Mouse (Mus musculus) lung, embryonic 15.5 days (tissue): Measurements from ENCODE around the gene Gstp3. TPM values are rescaled to one million over a fixed set of nuclear protein-coding genes. Genes with fewer than 3 reads are reported as not detected.
"Not testable (repeated sequence)": the region's sequence is repeated elsewhere in the genome, so short reads cannot be mapped to it uniquely, and the experiment has no call there.

Source experiments
- ATAC-seq: fragments of 200-750 bp; cut with Nextera tagmentation; 2 replicates; pipeline ENCODE4 v1.8.0; 2017; ENCODE audit warnings: moderate number of reproducible peaks, borderline replicate concordance; ENCODE audit not compliant: low FRiP score, low TSS enrichment; ENCODE audit errors: extremely low read depth
- H3K27ac ChIP-seq: fragments of 300-500 bp; sonication (generic); 2 replicates; pipeline ENCODE4 v1.5.1; 2015; ENCODE audit warnings: moderate library complexity, mild to moderate bottlenecking, inconsistent platforms
- H3K27me3 ChIP-seq: fragments of 300-500 bp; sonication (generic); 2 replicates; pipeline ENCODE4 v1.6.1; 2015; ENCODE audit warnings: inconsistent platforms
- H3K36me3 ChIP-seq: fragments of 300-500 bp; sonication (generic); 2 replicates; pipeline ENCODE4 v1.6.1; 2015; ENCODE audit warnings: inconsistent platforms
- H3K4me1 ChIP-seq: fragments of 300-500 bp; sonication (generic); 2 replicates; pipeline ENCODE4 v1.6.1; 2015; ENCODE audit warnings: inconsistent platforms
- H3K4me2 ChIP-seq: fragments of 300-500 bp; sonication (generic); 2 replicates; pipeline ENCODE4 v1.6.1; 2015; ENCODE audit warnings: inconsistent platforms, mild to moderate bottlenecking, moderate library complexity
- H3K4me3 ChIP-seq: fragments of 300-500 bp; sonication (generic); 2 replicates; pipeline ENCODE4 v1.5.1; 2015; ENCODE audit warnings: mild to moderate bottlenecking, inconsistent platforms
- H3K9ac ChIP-seq: fragments of 300-500 bp; sonication (generic); 2 replicates; pipeline ENCODE4 v1.6.1; 2015; ENCODE audit warnings: inconsistent platforms
- H3K9me3 ChIP-seq: fragments of 300-500 bp; sonication (generic); 2 replicates; pipeline ENCODE4 v1.6.1; 2016; ENCODE audit warnings: inconsistent platforms
- WGBS: fragments of 180-500 bp; shearing (Covaris S2); methylation state at CpG from one replicate; pipeline ENCODE4 v1.1.7; 2015; 5-methylcytosine and 5-hydroxymethylcytosine counted together
- polyA plus RNA-seq: library from polyadenylated mRNA; unstranded; fragments of >200 nt; fragmentation: Nextera tagmentation; extraction: Ambion mirVana; gene quantifications from 2 replicates; pipeline ENCODE4 v1.2.1, GENCODE M21; 2015

The Gstp3 gene
- polyA plus RNA-seq, 1 experiment from 2014 or later: 0.22 TPM

DNA sequence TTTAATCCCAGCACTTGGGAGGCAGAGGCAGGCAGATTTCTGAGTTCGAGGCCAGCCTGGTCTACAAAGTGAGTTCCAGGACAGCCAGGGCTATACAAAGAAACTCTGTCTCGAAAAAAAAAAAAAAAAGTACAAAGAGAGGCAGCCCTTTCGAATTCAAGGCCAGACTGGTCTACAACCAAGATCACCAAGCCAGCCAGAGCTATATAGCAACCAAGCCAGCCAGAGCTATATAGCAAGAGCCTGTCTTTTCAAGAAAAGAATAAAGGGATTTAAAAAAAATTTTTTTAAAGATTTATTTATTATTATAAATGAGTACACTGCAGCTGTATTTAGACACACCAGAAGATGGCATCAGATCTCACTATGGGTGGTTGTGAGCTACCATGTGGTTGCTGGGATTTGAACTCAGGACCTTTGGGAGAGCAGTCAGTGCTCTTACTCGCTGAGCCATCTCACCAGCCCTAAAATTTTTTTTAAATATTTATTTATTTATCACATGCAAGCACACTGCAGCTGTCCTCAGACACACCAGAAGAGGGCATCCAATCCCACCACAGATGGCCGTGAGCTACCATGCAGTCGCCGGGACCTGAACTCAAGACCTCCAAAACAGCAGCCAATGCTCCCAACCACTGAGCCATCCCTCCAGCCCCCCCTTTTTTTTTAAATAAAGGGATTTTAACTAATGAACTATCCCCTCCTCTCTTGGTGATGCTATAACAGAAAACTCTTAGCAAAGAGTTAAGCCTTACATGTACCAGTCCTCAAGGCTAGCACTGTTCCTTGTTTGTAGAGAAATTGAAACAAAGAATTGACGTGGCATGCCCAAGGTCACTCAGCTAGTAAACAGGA lies 902 bp upstream of the Gstp3 start:
- not testable (repeated sequence) for H3K27me3 ChIP-seq, H3K36me3 ChIP-seq, H3K4me2 ChIP-seq, H3K4me1 ChIP-seq, H3K9me3 ChIP-seq, ATAC-seq, H3K9ac ChIP-seq, H3K27ac ChIP-seq, H3K4me3 ChIP-seq
- WGBS: 82% methylated on average over 8 of the region's 8 CpGs

DNA sequence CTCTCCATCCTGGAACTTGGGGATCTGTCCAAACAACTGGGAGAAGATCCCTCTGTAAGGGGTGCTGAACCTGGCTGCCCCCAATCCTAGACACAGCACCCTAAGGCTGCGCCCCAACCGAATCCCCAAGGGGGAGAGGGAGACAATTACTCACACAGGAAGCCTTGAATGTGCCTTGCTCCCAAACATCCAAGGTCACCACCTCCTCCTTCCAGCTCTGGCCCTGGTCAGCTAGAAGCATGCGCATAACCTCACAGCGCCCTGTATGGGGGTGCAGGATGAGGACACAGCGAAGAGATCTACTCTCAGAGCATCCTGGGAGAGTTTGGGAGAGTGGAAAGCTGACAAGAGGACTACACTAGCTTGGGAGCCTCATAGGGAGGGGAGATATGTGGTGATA lies 788 bp downstream of the Gstp3 start:
- Histone ChIP-seq H3K27me3 (peaks cover 4% of the 10 kb centered on the region; the same call in 1 of the 2 replicates), H3K4me1 (no peaks in the 10 kb centered on the region), H3K4me3 (no peak overlapping the region), H3K9ac (no peak overlapping the region), H3K27ac (no peak overlapping the region), H3K36me3 (no peaks in the 10 kb centered on the region), H3K4me2 (no peak overlapping the region), H3K9me3 (no peaks in the 10 kb centered on the region)
- 85% methylated on average over 5 of the region's 5 CpGs for WGBS
- ATAC-seq: no peak

DNA sequence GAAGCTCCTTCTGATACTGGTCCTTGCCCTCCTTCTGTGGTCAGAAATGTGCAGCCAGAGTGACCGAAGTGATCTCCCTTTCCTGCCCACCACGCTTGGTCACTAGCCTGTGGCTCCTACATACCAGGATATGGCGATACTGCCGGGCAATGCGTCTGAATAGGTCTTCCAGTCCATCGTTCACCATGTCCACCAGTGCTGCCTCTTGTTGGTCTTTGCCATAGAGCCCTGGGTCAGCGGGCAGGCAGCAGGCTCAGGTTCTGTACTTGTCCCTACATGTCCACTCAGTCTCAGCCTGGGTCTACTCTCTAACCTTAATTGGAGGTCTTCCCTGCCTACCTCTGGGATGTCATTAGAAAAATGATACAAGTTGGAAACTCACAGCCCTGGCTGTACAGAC lies 1.4 kb downstream of the Gstp3 start:
- H3K9ac ChIP-seq: no peak overlapping the region
- H3K9me3 ChIP-seq: no peaks in the 10 kb centered on the region
- no peaks in the 10 kb centered on the region for H3K36me3 ChIP-seq
- H3K4me2 ChIP-seq: no peak overlapping the region
- no peaks in the 10 kb centered on the region for H3K4me1 ChIP-seq
- H3K4me3 ChIP-seq: no peak overlapping the region
- no peak for ATAC-seq
- H3K27me3 ChIP-seq: peaks cover 4% of the 10 kb centered on the region; the same call in 1 of the 2 replicates
- H3K27ac ChIP-seq: no peak overlapping the region
- WGBS: 93% methylated on average over 7 of the region's 7 CpGs

DNA sequence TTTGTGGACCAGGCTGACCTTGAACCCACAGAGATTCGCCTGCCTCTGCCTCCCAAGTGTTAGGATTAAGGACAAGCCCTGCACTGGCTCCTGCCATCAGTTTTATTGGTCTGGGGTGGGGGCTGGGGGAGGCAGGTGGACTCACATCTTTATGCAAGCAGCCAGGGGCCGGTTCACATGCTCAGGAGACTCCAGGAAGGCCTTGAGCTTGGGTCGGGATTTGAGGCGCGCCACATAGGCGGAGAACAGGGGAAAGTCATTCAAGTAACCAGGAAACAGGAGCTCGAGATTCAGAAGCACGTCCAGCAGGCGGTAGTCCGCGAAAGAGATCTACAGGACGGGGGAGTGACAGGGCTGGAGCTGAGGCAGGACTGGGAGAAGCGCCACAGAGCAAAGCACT lies 2.0 kb downstream of the Gstp3 start:
- Histone ChIP-seq H3K9ac (no peak overlapping the region), H3K4me1 (no peaks in the 10 kb centered on the region), H3K4me3 (no peak overlapping the region), H3K36me3 (no peaks in the 10 kb centered on the region), H3K27me3 (peaks cover 4% of the 10 kb centered on the region; the same call in 1 of the 2 replicates), H3K27ac (no peak overlapping the region), H3K4me2 (no peak overlapping the region), H3K9me3 (no peaks in the 10 kb centered on the region)
- ATAC-seq: no peak
- 80% methylated on average over 13 of the region's 13 CpGs for WGBS

DNA sequence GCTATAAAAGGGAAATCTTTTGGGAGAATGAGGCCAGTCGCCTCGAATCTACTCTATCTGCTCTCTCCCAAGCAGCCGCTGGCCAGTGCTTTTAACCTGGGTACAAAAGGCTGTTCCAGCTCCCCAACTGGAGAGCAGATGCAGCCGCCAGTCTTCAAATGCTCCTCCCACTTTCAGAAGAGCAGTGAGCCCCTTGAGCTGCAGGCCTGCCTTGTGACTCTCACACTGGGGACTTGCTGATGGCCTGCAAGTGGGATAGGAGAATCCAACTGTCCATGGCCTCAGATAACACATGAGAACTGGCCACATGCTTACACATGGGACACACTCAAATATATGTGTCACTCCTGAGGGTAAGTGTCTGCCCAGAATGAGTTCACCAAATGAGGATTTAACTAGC lies 2.6 kb downstream of the Gstp3 start:
- Histone ChIP-seq H3K4me2 (no peak overlapping the region), H3K36me3 (no peaks in the 10 kb centered on the region), H3K4me1 (no peaks in the 10 kb centered on the region), H3K27me3 (peaks cover 4% of the 10 kb centered on the region; the same call in 1 of the 2 replicates), H3K9ac (no peak overlapping the region), H3K9me3 (no peaks in the 10 kb centered on the region), H3K27ac (no peak overlapping the region), H3K4me3 (no peak overlapping the region)
- WGBS: 44% methylated on average over 4 of the region's 4 CpGs
- no peak for ATAC-seq

DNA sequence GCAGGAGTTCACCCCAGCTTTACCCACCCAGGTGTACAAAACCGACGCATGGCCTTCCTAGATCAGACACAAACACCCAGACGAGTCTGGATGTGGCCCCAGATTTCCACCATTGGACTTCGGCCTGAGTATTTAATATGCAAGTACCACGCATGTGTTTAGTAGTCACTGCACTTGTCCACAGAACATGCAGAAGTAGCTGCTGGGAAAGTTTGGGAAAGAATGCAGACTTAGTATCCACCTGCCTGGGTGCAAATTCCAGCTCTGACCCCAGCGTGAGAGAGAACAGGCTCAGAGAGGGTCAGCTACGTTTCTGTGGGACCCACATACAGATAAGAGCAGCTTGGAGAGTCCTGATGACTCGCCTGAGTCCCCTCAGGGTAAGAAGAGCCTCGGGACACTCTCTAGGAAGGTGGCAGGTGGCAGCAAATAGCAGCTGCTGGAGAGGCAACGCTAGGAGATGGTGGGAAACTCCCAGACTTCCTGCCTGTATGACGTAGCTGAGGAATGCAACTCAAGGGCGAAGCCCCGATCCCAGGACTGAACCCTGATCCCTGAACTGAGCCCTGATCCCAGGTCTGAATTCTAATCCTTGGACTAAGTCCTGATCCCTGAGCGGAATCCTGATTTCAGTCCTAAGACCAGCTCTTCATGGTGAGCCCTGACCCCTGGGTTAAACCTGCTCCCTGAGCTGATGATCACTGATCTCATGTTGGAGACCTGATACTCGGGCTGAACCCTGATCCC lies 3.2 kb downstream of the Gstp3 start:
- H3K27ac ChIP-seq: no peak overlapping the region
- no peaks in the 10 kb centered on the region for H3K4me1 ChIP-seq
- ATAC-seq: no peak
- H3K36me3 ChIP-seq: no peaks in the 10 kb centered on the region
- H3K9me3 ChIP-seq: no peaks in the 10 kb centered on the region
- 42% methylated on average over 15 of the region's 15 CpGs for WGBS
- H3K4me3 ChIP-seq: no peak overlapping the region
- H3K9ac ChIP-seq: no peak overlapping the region
- H3K27me3 ChIP-seq: peaks cover 4% of the 10 kb centered on the region; the same call in 1 of the 2 replicates
- H3K4me2 ChIP-seq: no peak overlapping the region

DNA sequence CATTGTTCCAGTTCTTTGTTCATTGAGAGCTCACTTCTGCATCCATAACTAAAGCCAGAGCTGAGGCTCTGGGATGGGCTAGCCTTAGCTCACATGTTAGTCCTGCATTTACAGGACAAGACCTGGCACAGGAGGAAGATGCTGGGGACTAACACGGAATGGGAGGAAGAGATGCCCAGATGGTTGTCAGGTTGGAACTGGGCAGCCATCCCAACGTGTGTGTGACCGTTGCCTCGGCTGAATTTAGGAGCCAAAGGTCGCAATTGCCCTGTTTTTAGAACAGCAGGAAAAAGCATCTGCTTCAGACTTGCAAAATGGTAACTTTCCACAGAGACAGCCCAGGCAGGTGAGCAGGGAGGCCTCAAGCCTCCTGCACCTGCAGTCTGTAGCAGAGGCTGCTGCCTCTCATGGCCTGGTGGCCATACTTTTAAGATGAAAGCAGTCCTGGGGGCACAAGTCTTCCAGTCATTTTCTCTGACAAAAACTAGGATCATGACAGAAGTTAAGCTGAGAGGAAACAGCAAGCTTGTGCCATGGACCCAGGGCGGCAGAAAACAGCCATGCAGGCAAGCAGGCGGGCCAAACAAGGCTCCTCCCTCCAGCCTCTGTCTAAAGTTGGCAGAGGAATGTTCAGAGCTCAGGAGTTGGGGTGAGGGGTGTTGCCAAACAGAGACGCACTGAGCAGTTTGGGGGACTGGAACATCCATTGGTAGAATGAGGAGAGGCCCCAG lies 4.0 kb downstream of the Gstp3 start:
- WGBS: 61% methylated on average over 8 of the region's 8 CpGs
- H3K4me2 ChIP-seq: no peak overlapping the region
- H3K36me3 ChIP-seq: no peaks in the 10 kb centered on the region
- peaks cover 4% of the 10 kb centered on the region; the same call in 1 of the 2 replicates for H3K27me3 ChIP-seq
- H3K9me3 ChIP-seq: no peaks in the 10 kb centered on the region
- ATAC-seq: no peak
- H3K9ac ChIP-seq: no peak overlapping the region
- no peak overlapping the region for H3K27ac ChIP-seq
- H3K4me1 ChIP-seq: no peaks in the 10 kb centered on the region
- H3K4me3 ChIP-seq: no peak overlapping the region

DNA sequence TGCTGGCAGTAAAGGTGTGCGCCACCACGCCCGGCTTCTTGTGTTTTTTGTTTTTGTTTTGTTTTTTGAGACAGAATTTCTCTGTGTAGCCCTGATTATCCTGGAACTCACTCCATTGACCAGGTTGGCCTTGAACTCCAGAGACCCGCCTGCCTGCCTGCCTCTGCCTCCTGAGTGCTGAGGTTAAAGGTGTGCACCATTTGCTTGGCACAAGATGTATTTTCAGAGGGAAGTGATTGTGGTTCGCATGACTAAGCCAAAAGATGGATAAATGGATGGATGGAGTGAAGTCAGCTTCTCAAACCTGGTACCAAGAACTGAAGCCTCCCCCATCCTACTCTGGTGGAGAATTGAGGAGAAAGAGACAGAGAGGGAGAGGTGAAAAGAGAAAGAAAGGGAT lies 4.8 kb downstream of the Gstp3 start:
- no peak overlapping the region for H3K4me3 ChIP-seq
- 88% methylated on average over 5 of the region's 5 CpGs for WGBS
- H3K4me1 ChIP-seq: no peaks in the 10 kb centered on the region
- H3K36me3 ChIP-seq: no peaks in the 10 kb centered on the region
- no peak overlapping the region for H3K4me2 ChIP-seq
- H3K27me3 ChIP-seq: peaks cover 4% of the 10 kb centered on the region; the same call in 1 of the 2 replicates
- H3K9ac ChIP-seq: no peak overlapping the region
- no peak overlapping the region for H3K27ac ChIP-seq
- H3K9me3 ChIP-seq: no peaks in the 10 kb centered on the region
- ATAC-seq: no peak

DNA sequence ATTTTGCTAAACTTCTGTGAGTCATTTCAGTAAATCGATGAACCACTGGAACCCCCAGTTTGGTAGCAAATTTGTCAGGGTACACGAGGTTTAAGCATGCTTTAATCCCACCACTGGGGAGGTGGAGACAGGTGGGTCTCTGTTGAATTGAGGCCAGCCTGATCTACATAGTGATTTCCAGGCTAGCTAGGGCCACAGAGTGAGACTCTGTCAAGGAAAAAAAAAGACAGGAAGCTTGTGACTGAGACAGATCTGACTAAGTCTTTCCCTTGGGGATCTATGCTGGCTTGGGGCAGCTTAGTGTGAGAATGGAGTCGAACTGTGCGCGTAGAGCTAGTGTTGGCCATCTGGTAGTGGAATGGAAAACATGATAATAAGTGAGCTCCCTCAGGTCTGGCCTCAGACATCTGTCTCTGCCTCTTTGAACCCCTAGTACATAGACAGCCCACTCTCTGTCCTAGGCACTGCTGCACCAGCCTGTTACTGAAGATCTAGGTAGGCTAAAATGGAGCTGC lies 6.8 kb downstream of the Gstp3 start:
- no peaks in the 10 kb centered on the region for H3K9me3 ChIP-seq
- WGBS: 70% methylated on average over 5 of the region's 5 CpGs
- no peak overlapping the region for H3K9ac ChIP-seq
- peaks cover 2% of the 10 kb centered on the region; the same call in 1 of the 2 replicates for H3K27me3 ChIP-seq
- ATAC-seq: no peak
- no peak overlapping the region for H3K4me2 ChIP-seq
- H3K4me1 ChIP-seq: no peaks in the 10 kb centered on the region
- no peak overlapping the region for H3K4me3 ChIP-seq
- no peak overlapping the region for H3K27ac ChIP-seq
- no peaks in the 10 kb centered on the region for H3K36me3 ChIP-seq

DNA sequence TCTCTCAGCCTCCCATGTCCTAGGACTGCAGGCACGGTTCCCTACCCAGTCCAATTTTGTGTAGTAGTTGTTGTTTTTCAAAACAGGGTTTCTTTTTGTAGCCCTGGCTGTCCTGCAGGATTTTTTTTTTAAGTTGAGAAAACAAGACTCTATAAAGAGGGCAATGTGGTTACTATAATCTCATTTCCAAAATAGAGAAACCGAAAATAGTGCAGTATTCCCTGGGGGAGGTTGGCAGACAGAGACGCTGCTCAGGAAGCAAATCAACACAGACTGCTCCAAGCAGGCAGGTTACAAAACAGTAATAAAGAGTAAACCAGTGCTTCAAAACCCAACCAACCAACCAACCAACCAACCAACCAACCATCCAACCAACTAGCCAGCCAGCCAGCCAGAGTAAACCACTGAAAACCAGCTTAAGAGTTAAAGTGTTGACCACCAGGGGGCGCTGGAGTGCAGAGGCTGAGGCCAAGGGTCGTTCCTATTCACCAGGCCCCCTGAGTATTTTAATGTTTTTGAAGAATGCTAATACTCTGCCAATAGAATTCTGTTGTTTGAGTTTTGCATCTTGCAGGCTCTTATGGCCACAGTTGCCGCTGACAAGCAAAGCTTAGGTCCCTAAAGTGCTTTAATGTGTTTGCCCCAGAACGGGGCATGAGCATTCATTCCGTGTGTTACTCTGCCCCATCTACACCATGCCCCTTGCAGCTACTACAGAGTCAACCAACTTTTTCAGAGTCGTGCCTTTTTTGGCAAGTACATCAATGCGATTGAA lies 7.4 kb downstream of the Gstp3 start:
- Histone ChIP-seq H3K36me3 (no peaks in the 10 kb centered on the region), H3K4me1 (no peaks in the 10 kb centered on the region), H3K4me2 (no peak overlapping the region), H3K9me3 (no peaks in the 10 kb centered on the region), H3K27ac (no peak overlapping the region), H3K4me3 (no peak overlapping the region), H3K27me3 (no peaks in the 10 kb centered on the region; the same call in 1 of the 2 replicates), H3K9ac (no peak overlapping the region)
- no peak for ATAC-seq
- WGBS: 52% methylated on average over 10 of the region's 10 CpGs

DNA sequence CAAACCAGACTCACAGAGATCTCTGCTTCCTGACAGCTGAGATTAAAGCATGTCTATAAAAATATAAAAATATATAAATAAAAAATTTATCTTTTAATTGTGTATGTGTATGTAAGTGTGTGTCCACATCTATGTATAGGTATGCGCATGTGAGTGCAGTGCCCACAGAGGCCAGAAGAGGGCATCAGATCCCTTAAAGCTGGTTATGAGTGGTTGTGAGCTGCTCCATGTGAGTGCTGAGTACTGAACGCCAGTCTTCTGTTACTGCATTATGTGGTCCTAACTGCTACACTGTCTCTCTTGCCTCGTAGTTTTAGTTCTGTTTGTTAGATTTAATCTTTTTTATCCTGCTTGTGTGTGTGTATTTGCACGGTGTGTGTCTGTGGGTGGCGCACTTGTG lies 8.4 kb downstream of the Gstp3 start:
- ATAC-seq: no peak
- no peak overlapping the region for H3K4me3 ChIP-seq
- no peak overlapping the region for H3K4me2 ChIP-seq
- H3K27me3 ChIP-seq: no peaks in the 10 kb centered on the region; the same call in 1 of the 2 replicates
- peaks cover 4% of the 10 kb centered on the region for H3K4me1 ChIP-seq
- H3K9ac ChIP-seq: no peak overlapping the region
- no peaks in the 10 kb centered on the region for H3K9me3 ChIP-seq
- no peaks in the 10 kb centered on the region for H3K36me3 ChIP-seq
- H3K27ac ChIP-seq: no peak overlapping the region
- 92% methylated on average over 5 of the region's 5 CpGs for WGBS
